Comparison of ENCODE assay signal across 12 mouse cellular contexts in genomic region chr5:135852421-135852820, GRCm38 (mm10). TPM values are rescaled to one million over a fixed set of nuclear protein-coding genes. Genes with fewer than 3 reads are reported as not detected.
DNase-seq lines count a peak whose midpoint lies in the region; ATAC-seq and TF ChIP-seq lines count a peak whose summit lies in the region.
"Had no signal": no experiment of that assay in that cellular context is flagged by ENCODE, and none has a peak within 500 bp of the region (broad histone marks: within the 10 kb centered on the region; RNA-seq: fewer than 3 reads in every experiment).

No protein-coding gene starts in this region.

- ATAC-seq in heart, embryonic 13.5 days (ENCODE audit: extremely low read depth, insufficient number of reproducible peaks, low FRiP score, low TSS enrichment) = no peak
- ATAC-seq in heart, embryonic 11.5 days (replicated peaks; ENCODE audit: insufficient number of reproducible peaks, low FRiP score, low TSS enrichment) = no peak
- no peak for ATAC-seq in midbrain, embryonic 12.5 days (ENCODE audit: low FRiP score, low read depth)
- ATAC-seq in erythroid progenitor cell, adult 5-6 weeks (replicated peaks; ENCODE audit: low FRiP score, poor library complexity, severe bottlenecking) = no peak

- TF ChIP-seq CTCF in ES-Bruce4 (IDR thresholded peaks at IDR 0.05; ENCODE audit: low read depth, low read length) = no peak

- TF ChIP-seq EP300 in ES-Bruce4 (IDR thresholded peaks at IDR 0.05; ENCODE audit: insufficient read depth, low read depth, low read length) = no peak

- no peaks in the 10 kb centered on the region for H3K9me3 ChIP-seq in heart, embryonic 13.5 days
- H3K9me3 ChIP-seq in heart, embryonic 11.5 days (replicated peaks; ENCODE audit: control insufficient read depth, low read length) = no peaks in the 10 kb centered on the region
- H3K9me3 ChIP-seq in ES-Bruce4 (replicated peaks; ENCODE audit: control insufficient read depth, insufficient read depth, low read length, poor library complexity, severe bottlenecking) = no peaks in the 10 kb centered on the region
- peaks cover 2% of the 10 kb centered on the region; the same call in 1 of the 2 replicates for H3K9me3 ChIP-seq in embryonic facial prominence, embryonic 10.5 days
- no peaks in the 10 kb centered on the region for H3K9me3 ChIP-seq in midbrain, embryonic 12.5 days
- H3K9me3 ChIP-seq: stomach, embryonic 15.5 days had no signal

- H3K4me1 ChIP-seq in heart, embryonic 13.5 days = peaks cover 9% of the 10 kb centered on the region; the same call in 1 of the 2 replicates
- peaks cover 4% of the 10 kb centered on the region; the same call in 1 of the 2 replicates for H3K4me1 ChIP-seq in heart, embryonic 11.5 days (ENCODE audit: control insufficient read depth, insufficient read depth, low read length)
- H3K4me1 ChIP-seq in ES-Bruce4 (ENCODE audit: control insufficient read depth, insufficient read depth, low read length) = no peaks in the 10 kb centered on the region
- peaks cover 39% of the 10 kb centered on the region for H3K4me1 ChIP-seq in embryonic facial prominence, embryonic 10.5 days
- peaks cover 37% of the 10 kb centered on the region for H3K4me1 ChIP-seq in midbrain, embryonic 12.5 days

- DNase-seq in embryonic facial prominence, embryonic 10.5 days (ENCODE audit: low spot score) = no peak
- no peak for DNase-seq in layer of hippocampus, adult 11-12 months (ENCODE audit: low spot score)
- no peak for DNase-seq in layer of hippocampus, adult 9-10 months (ENCODE audit: low spot score)
- DNase-seq: cerebellum, adult 8-10 months had no signal

- H3K27ac ChIP-seq in heart, embryonic 13.5 days (replicated peaks) = no peak overlapping the region
- H3K27ac ChIP-seq in heart, embryonic 11.5 days (ENCODE audit: low read depth, low read length) = no peak overlapping the region
- H3K27ac ChIP-seq in ES-Bruce4 (ENCODE audit: insufficient read depth, low read length) = no peak overlapping the region
- H3K27ac ChIP-seq in embryonic facial prominence, embryonic 10.5 days (replicated peaks) = peak overlapping the region; percentile 73
- peak overlapping the region; percentile 95 for H3K27ac ChIP-seq in midbrain, embryonic 12.5 days (replicated peaks)
- H3K27ac ChIP-seq: macrophage; stomach, embryonic 15.5 days had no signal

- H3K4me2 ChIP-seq in heart, embryonic 13.5 days = no peak overlapping the region
- no peak overlapping the region; the same call in 1 of the 2 replicates for H3K4me2 ChIP-seq in heart, embryonic 11.5 days
- peak overlapping the region; percentile 48 for H3K4me2 ChIP-seq in midbrain, embryonic 12.5 days (replicated peaks)
- H3K4me2 ChIP-seq: stomach, embryonic 15.5 days had no signal

- TF ChIP-seq POLR2A in ES-Bruce4 (IDR thresholded peaks at IDR 0.05; ENCODE audit: insufficient read depth, low read length) = no peak

- H3K4me3 ChIP-seq in heart, embryonic 13.5 days = peak overlapping the region; percentile 6; the same call in 1 of the 2 replicates
- no peak overlapping the region for H3K4me3 ChIP-seq in heart, embryonic 11.5 days (ENCODE audit: low read depth, low read length)
- peak overlapping the region; percentile 39 for H3K4me3 ChIP-seq in ES-Bruce4 (ENCODE audit: low read depth, low read length)
- peak overlapping the region; percentile 43 for H3K4me3 ChIP-seq in embryonic facial prominence, embryonic 10.5 days
- H3K4me3 ChIP-seq in midbrain, embryonic 12.5 days = peak overlapping the region; percentile 32
- H3K4me3 ChIP-seq: stomach, embryonic 15.5 days had no signal

- no peaks in the 10 kb centered on the region for H3K36me3 ChIP-seq in heart, embryonic 13.5 days
- no peaks in the 10 kb centered on the region for H3K36me3 ChIP-seq in heart, embryonic 11.5 days (ENCODE audit: control insufficient read depth, insufficient read depth, low read length)
- H3K36me3 ChIP-seq in ES-Bruce4 (ENCODE audit: control insufficient read depth, insufficient read depth, low read length, poor library complexity, severe bottlenecking) = no peaks in the 10 kb centered on the region
- no peaks in the 10 kb centered on the region for H3K36me3 ChIP-seq in embryonic facial prominence, embryonic 10.5 days (replicated peaks)
- peaks cover 2% of the 10 kb centered on the region; the same call in 1 of the 2 replicates for H3K36me3 ChIP-seq in midbrain, embryonic 12.5 days
- H3K36me3 ChIP-seq: stomach, embryonic 15.5 days had no signal

- WGBS in heart, embryonic 13.5 days = 4% methylated on average over 10 of the region's 10 CpGs
- 3% methylated on average over 10 of the region's 10 CpGs for WGBS in heart, embryonic 11.5 days (ENCODE audit: insufficient replicate concordance)
- WGBS in embryonic facial prominence, embryonic 10.5 days = 2% methylated on average over 10 of the region's 10 CpGs
- under 1% methylated on average over 10 of the region's 10 CpGs for whole genome bisulfite sequencing in midbrain, embryonic 12.5 days

- H3K9ac ChIP-seq in heart, embryonic 13.5 days = no peak overlapping the region
- no peak overlapping the region for H3K9ac ChIP-seq in heart, embryonic 11.5 days (ENCODE audit: low read depth, low read length)
- no peak overlapping the region for H3K9ac ChIP-seq in ES-Bruce4 (ENCODE audit: low read depth, poor library complexity, severe bottlenecking)
- H3K9ac ChIP-seq in midbrain, embryonic 12.5 days (replicated peaks) = peak overlapping the region; percentile 46; the same call in 1 of the 2 replicates
- H3K9ac ChIP-seq: stomach, embryonic 15.5 days had no signal

- H3K27me3 ChIP-seq in heart, embryonic 13.5 days (replicated peaks) = peaks cover 99% of the 10 kb centered on the region
- peaks cover 72% of the 10 kb centered on the region for H3K27me3 ChIP-seq in heart, embryonic 11.5 days (ENCODE audit: control insufficient read depth, insufficient read depth, low read length)
- no peaks in the 10 kb centered on the region for H3K27me3 ChIP-seq in ES-Bruce4 (ENCODE audit: control insufficient read depth, insufficient read depth, low read length, poor library complexity, severe bottlenecking)
- H3K27me3 ChIP-seq in embryonic facial prominence, embryonic 10.5 days (replicated peaks; ENCODE audit: low read depth, poor library complexity, severe bottlenecking) = peaks cover 88% of the 10 kb centered on the region
- H3K27me3 ChIP-seq in midbrain, embryonic 12.5 days = peaks cover 62% of the 10 kb centered on the region

RNA-seq across cellular contexts. Expression of gene Hspb1, which starts 35.3 kb away (rescaled TPM):
- 863 and 944 TPM in 2 replicates for polyA plus RNA-seq in heart, embryonic 13.5 days (2015; fragmentation: Nextera tagmentation; extraction: Ambion mirVana)
- 815 and 827 TPM in 2 replicates for polyA plus RNA-seq in heart, embryonic 11.5 days (2014; fragmentation: Nextera tagmentation; extraction: Ambion mirVana)
- polyA plus RNA-seq in ES-Bruce4 (2011; ENCODE audit: insufficient read depth, insufficient read length, low read depth, missing spikeins) = 426 and 500 TPM in 2 replicates
- polyA plus RNA-seq in embryonic facial prominence, embryonic 10.5 days (2016; fragmentation: Nextera tagmentation; extraction: Ambion mirVana) = 24.0 and 24.4 TPM in 2 replicates
- 15.7 and 20.3 TPM in 2 replicates for polyA plus RNA-seq in midbrain, embryonic 12.5 days (2016; fragmentation: Nextera tagmentation; extraction: Ambion mirVana)
- total RNA-seq in erythroid progenitor cell, adult 5-6 weeks (2015; ENCODE audit: low replicate concordance) = not detected in 2 replicates
- not detected in 2 replicates for total RNA-seq in erythroid progenitor cell, adult 5-6 weeks (2017; ENCODE audit: low replicate concordance)

RNA-seq across cellular contexts. Expression of gene Srrm3, which starts 45.7 kb away (rescaled TPM):
- 0.06 and 0.13 TPM in 2 replicates for polyA plus RNA-seq in heart, embryonic 13.5 days (2015; fragmentation: Nextera tagmentation; extraction: Ambion mirVana)
- 0.21 TPM in 1 of 2 replicates, not detected in the other for polyA plus RNA-seq in heart, embryonic 11.5 days (2014; fragmentation: Nextera tagmentation; extraction: Ambion mirVana)
- polyA plus RNA-seq in ES-Bruce4 (2011; ENCODE audit: insufficient read depth, insufficient read length, low read depth, missing spikeins) = 0.41 and 0.55 TPM in 2 replicates
- polyA plus RNA-seq in embryonic facial prominence, embryonic 10.5 days (2016; fragmentation: Nextera tagmentation; extraction: Ambion mirVana) = 4.9 and 5.3 TPM in 2 replicates
- polyA plus RNA-seq in midbrain, embryonic 12.5 days (2016; fragmentation: Nextera tagmentation; extraction: Ambion mirVana) = 72.1 and 73.3 TPM in 2 replicates
- total RNA-seq in erythroid progenitor cell, adult 5-6 weeks (2015; ENCODE audit: low replicate concordance) = not detected in 2 replicates
- not detected in 2 replicates for total RNA-seq in erythroid progenitor cell, adult 5-6 weeks (2017; ENCODE audit: low replicate concordance)
- total RNA-seq: liver, adult 2 months had no signal
- polyA plus RNA-seq: liver, adult 2 months; macrophage had no signal

Comparison
In these comparisons a context has a peak if more than half of its experiments do, and no peak if none do; other contexts are left out.
1. H3K27ac ChIP-seq: peak in embryonic facial prominence, embryonic 10.5 days (single experiment) and midbrain, embryonic 12.5 days (single experiment); none in heart, embryonic 13.5 days (single experiment), heart, embryonic 11.5 days (single experiment) and ES-Bruce4 (single experiment).
2. RNA of gene Hspb1, which starts 35.3 kb away (polyA plus RNA-seq): 863 to 944 TPM in heart, embryonic 13.5 days, 815 to 827 TPM in heart, embryonic 11.5 days and 426 to 500 TPM in ES-Bruce4; 24.0 to 24.4 TPM in embryonic facial prominence, embryonic 10.5 days and 15.7 to 20.3 TPM in midbrain, embryonic 12.5 days; every median in the first group is over 10 times any median in the second.
3. RNA of gene Srrm3, which starts 45.7 kb away (polyA plus RNA-seq): 72.1 to 73.3 TPM in midbrain, embryonic 12.5 days; 4.9 to 5.3 TPM in embryonic facial prominence, embryonic 10.5 days, 0.41 to 0.55 TPM in ES-Bruce4, 0.21 TPM in heart, embryonic 11.5 days and 0.06 to 0.13 TPM in heart, embryonic 13.5 days; every median in the first group is over 10 times any median in the second.